Mouse (Mus musculus) urinary bladder, postnatal 36 days (tissue): ENCODE results near the gene Pard3b.

Source experiments
- DNase-seq, 2 experiments: peaks; one replicate each; pipeline ENCODE4 v3.0.0; 2022; ENCODE audit warnings: low spot score in 2 of 2, mixed read lengths in 1 of 2

The Pard3b gene

GRCm38 (mm10) chr1:61925541-61925940 is 286.9 kb downstream of the Pard3b start:
- no peak for DNase-seq

GRCm38 (mm10) chr1:61928131-61928761 is 289.6 kb downstream of the Pard3b start:
- DNase-seq: no peak

- DNase-seq: no peak
Measured at GRCm38 (mm10) chr1:61933574-61933973, 294.9 kb downstream of the Pard3b start.

- DNase-seq: no peak
Measured at GRCm38 (mm10) chr1:61934760-61935159, 296.1 kb downstream of the Pard3b start.

GRCm38 (mm10) chr1:61939882-61940281 is 301.3 kb downstream of the Pard3b start:
- DNase-seq: no peak

GRCm38 (mm10) chr1:61961533-61961932 is 322.9 kb downstream of the Pard3b start:
- DNase-seq: no peak

GRCm38 (mm10) chr1:61962571-61962970 is 323.9 kb downstream of the Pard3b start:
- DNase-seq: no peak

GRCm38 (mm10) chr1:61967124-61967523 is 328.5 kb downstream of the Pard3b start:
- no peak for DNase-seq

- no peak for DNase-seq
Measured at GRCm38 (mm10) chr1:61967807-61968206, 329.2 kb downstream of the Pard3b start.

GRCm38 (mm10) chr1:61997711-61998110 is 359.1 kb downstream of the Pard3b start:
- DNase-seq: no peak

- DNase-seq: no peak
Measured at GRCm38 (mm10) chr1:62008811-62009210, 370.2 kb downstream of the Pard3b start.

- DNase-seq: no peak
Measured at GRCm38 (mm10) chr1:62011712-62012111, 373.1 kb downstream of the Pard3b start.

GRCm38 (mm10) chr1:62016536-62017300 is 378.1 kb downstream of the Pard3b start:
- no peak for DNase-seq

GRCm38 (mm10) chr1:62018276-62018675 is 379.7 kb downstream of the Pard3b start:
- no peak for DNase-seq

GRCm38 (mm10) chr1:62019743-62020142 is 381.1 kb downstream of the Pard3b start:
- DNase-seq: no peak

GRCm38 (mm10) chr1:62041718-62042117 is 403.1 kb downstream of the Pard3b start:
- DNase-seq: peak in 1 of 2 experiments; percentile 2

- no peak for DNase-seq
Measured at GRCm38 (mm10) chr1:62048592-62048991, 410.0 kb downstream of the Pard3b start.

- no peak for DNase-seq
Measured at GRCm38 (mm10) chr1:62051186-62051825, 412.7 kb downstream of the Pard3b start.

GRCm38 (mm10) chr1:62053167-62053638 is 414.6 kb downstream of the Pard3b start:
- no peak for DNase-seq

- DNase-seq: no peak
Measured at GRCm38 (mm10) chr1:62055280-62055679, 416.7 kb downstream of the Pard3b start.

GRCm38 (mm10) chr1:62070617-62071016 is 432.0 kb downstream of the Pard3b start:
- DNase-seq: no peak

- no peak for DNase-seq
Measured at GRCm38 (mm10) chr1:62071139-62071538, 432.5 kb downstream of the Pard3b start.

GRCm38 (mm10) chr1:62076171-62076570 is 437.5 kb downstream of the Pard3b start:
- no peak for DNase-seq
